Mouse (Mus musculus) E14TG2a.4 (cell line): ENCODE data around the gene Slc6a12.

ENCODE experiments used
- H3K27me3 ChIP-seq: 2 replicates; pipeline ENCODE4 v1.6.1; 2014; ENCODE audit warnings: low read length, control low read depth; ENCODE audit not compliant: insufficient read depth
- H3K36me3 ChIP-seq: 2 replicates; pipeline ENCODE4 v1.6.1; 2014; ENCODE audit warnings: low read length, control low read depth; ENCODE audit not compliant: insufficient read depth
- H3K4me1 ChIP-seq: replicated peaks from 2 replicates; pipeline ENCODE4 v1.6.1; 2014; ENCODE audit warnings: low read depth, low read length, control low read depth
- H3K4me3 ChIP-seq: replicated peaks from 2 replicates; pipeline ENCODE4 v1.5.1; 2014; ENCODE audit warnings: mild to moderate bottlenecking, low read length
- H3K9me3 ChIP-seq: 2 replicates; pipeline ENCODE4 v1.6.1; 2014; ENCODE audit warnings: low read length, control low read depth
- CTCF ChIP-seq: conservative IDR thresholded peaks from 2 replicates; pipeline ENCODE4 v1.5.1; 2014; ENCODE audit warnings: low read length
- NANOG ChIP-seq: IDR thresholded peaks from 2 replicates; pipeline ENCODE4 v1.6.1; 2014; ENCODE audit warnings: borderline replicate concordance, low read length, mixed read lengths
- POU5F1 ChIP-seq: IDR thresholded peaks from 2 replicates; pipeline ENCODE4 v1.6.1; 2014; ENCODE audit warnings: low read length, borderline replicate concordance

The Slc6a12 gene

GRCm38 (mm10) chr6:121343026-121343770, at the start of gene Slc6a12:
Slc6a12 (plus strand) TSS chr6:121343076.
- TF ChIP-seq POU5F1, result no peak
- TF ChIP-seq CTCF, result no peak
- no peak for TF ChIP-seq NANOG
- Histone ChIP-seq H3K9me3 (no peaks in the 10 kb centered on the region), H3K27me3 (peaks cover 31% of the 10 kb centered on the region), H3K4me3 (no peak within 1 kb of the TSS), H3K36me3 (no peaks in the 10 kb centered on the region), H3K4me1 (peaks cover 27% of the 10 kb centered on the region)

GRCm38 (mm10) chr6:121299317-121299716, 43.6 kb upstream of the Slc6a12 start:
- Histone ChIP-seq H3K36me3 (no peaks in the 10 kb centered on the region), H3K4me3 (no peak overlapping the region), H3K4me1 (peaks cover 11% of the 10 kb centered on the region), H3K9me3 (no peaks in the 10 kb centered on the region), H3K27me3 (peaks cover 25% of the 10 kb centered on the region)
- TF ChIP-seq CTCF, result no peak
- TF ChIP-seq NANOG, result no peak
- no peak for TF ChIP-seq POU5F1

- H3K4me3 ChIP-seq, result no peak within 1 kb of the TSS
- TF ChIP-seq NANOG (no peak), CTCF (no peak), POU5F1 (no peak)
- peaks cover 30% of the 10 kb centered on the region for H3K27me3 ChIP-seq
- H3K9me3 ChIP-seq, result no peaks in the 10 kb centered on the region
- H3K4me1 ChIP-seq, result peaks cover 11% of the 10 kb centered on the region
- H3K36me3 ChIP-seq, result no peaks in the 10 kb centered on the region
These were observed 42.9 kb upstream of the Slc6a12 start, which contains the start of gene Slc6a13 for GRCm38 (mm10) chr6:121299954-121300353. Slc6a13 (plus strand) TSS chr6:121300227.

- peaks cover 11% of the 10 kb centered on the region for H3K4me1 ChIP-seq
- H3K27me3 ChIP-seq, result peaks cover 32% of the 10 kb centered on the region
- no peak overlapping the region for H3K4me3 ChIP-seq
- no peaks in the 10 kb centered on the region for H3K36me3 ChIP-seq
- no peak for TF ChIP-seq CTCF
- no peak for TF ChIP-seq POU5F1
- no peak for TF ChIP-seq NANOG
- H3K9me3 ChIP-seq, result no peaks in the 10 kb centered on the region
These were observed 42.4 kb upstream of the Slc6a12 start for GRCm38 (mm10) chr6:121300504-121300903.

DNA sequence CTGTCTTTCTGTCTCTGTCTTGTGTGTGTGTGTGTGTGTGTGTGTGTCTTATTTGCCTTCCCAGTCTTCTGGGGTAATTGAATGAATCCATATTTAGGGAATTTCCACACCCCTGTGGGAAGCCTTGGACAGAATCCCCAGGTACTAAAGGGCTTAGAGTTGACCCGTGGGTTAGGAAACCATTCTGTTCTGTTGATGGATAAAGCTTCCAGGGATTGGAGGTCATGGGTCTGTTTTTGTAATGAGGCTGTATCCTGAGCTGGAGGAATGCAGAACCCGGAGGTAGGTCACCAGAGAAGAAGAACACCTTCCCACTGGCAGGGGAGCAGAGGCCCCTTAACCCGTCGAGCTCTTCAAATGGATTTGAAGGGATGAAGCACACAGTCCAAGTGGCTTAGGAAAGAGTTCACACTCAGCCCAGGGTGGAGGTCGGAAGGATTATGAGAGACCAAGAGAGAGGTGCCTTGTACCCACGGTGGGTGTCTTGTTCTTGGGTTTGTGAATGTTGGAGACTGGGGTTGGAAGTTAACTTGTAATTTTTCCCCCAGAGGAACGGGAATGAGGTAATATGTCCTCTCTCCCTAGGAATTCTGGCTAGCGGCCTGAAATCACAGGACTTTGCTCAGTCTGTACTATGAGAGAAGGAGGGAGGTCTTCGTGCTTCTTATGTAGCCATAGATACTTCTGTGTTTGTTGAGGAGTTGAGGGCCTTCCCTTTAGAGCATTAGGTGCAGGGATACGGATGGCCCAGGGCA, 39.2 kb upstream of the Slc6a12 start:
- H3K4me1 ChIP-seq, result peaks cover 11% of the 10 kb centered on the region
- no peaks in the 10 kb centered on the region for H3K9me3 ChIP-seq
- peaks cover 36% of the 10 kb centered on the region for H3K27me3 ChIP-seq
- TF ChIP-seq NANOG (no peak), POU5F1 (no peak), CTCF (no peak)
- no peaks in the 10 kb centered on the region for H3K36me3 ChIP-seq
- no peak overlapping the region for H3K4me3 ChIP-seq

DNA sequence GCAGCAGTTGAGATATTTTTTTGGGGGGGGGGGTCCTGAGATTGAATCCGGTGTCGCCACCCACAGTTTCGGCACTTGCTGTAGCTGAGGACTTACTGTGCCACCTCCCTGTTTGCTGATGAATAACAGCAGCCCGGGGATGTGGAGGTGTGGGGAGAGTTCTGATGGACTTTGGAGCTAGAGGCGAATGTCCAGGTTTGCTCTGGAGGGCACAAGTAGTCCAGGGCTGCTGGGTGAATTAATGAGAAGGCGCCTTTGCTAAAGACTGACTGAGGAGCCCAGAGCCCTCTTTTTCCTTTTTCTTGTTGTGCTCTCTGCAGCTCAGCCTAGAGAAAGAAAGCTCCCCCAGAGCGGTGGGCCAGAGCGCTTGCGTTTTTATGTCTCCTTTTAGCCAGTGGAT, 38.2 kb upstream of the Slc6a12 start:
- Histone ChIP-seq H3K4me1 (peaks cover 10% of the 10 kb centered on the region), H3K9me3 (no peaks in the 10 kb centered on the region), H3K36me3 (no peaks in the 10 kb centered on the region), H3K27me3 (peaks cover 36% of the 10 kb centered on the region), H3K4me3 (no peak overlapping the region)
- TF ChIP-seq POU5F1, result no peak

DNA sequence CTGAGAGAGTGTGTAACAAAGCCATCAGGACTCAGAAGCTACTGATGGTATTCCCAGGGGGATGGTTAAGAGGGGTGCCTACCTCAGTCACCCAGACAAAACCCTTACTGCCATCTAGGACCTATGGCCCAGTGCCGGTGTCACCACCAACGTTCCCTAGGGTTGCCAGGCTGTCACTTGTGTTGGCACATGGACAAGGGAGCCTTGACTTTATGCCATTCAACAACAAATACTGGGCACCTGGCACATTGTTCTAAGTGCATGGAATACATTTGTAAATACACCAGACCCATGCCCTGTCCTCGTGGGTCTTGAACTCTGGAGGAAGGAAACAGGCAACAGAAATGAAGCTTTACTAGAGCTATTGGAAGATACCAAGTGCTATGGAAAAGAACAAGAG, 37.3 kb upstream of the Slc6a12 start:
- Histone ChIP-seq H3K27me3 (peaks cover 32% of the 10 kb centered on the region), H3K9me3 (no peaks in the 10 kb centered on the region), H3K4me3 (no peak overlapping the region), H3K36me3 (no peaks in the 10 kb centered on the region), H3K4me1 (peaks cover 1% of the 10 kb centered on the region)
- no peak for TF ChIP-seq POU5F1
- no peak for TF ChIP-seq NANOG
- TF ChIP-seq CTCF, result no peak

- Histone ChIP-seq H3K4me3 (no peak overlapping the region), H3K27me3 (0 out of 2 replicates have a peak, but pooled peaks cover 5% of the 10 kb centered on the region), H3K4me1 (no peaks in the 10 kb centered on the region), H3K9me3 (no peaks in the 10 kb centered on the region), H3K36me3 (no peaks in the 10 kb centered on the region)
- TF ChIP-seq CTCF (no peak), NANOG (no peak), POU5F1 (no peak)
These were observed 31.9 kb upstream of the Slc6a12 start for GRCm38 (mm10) chr6:121310984-121311383.

GRCm38 (mm10) chr6:121319099-121319498, 23.8 kb upstream of the Slc6a12 start:
- Histone ChIP-seq H3K9me3 (no peaks in the 10 kb centered on the region), H3K4me3 (no peak overlapping the region), H3K36me3 (no peaks in the 10 kb centered on the region), H3K27me3 (no peaks in the 10 kb centered on the region), H3K4me1 (no peaks in the 10 kb centered on the region)
- TF ChIP-seq NANOG (no peak), POU5F1 (no peak), CTCF (no peak; the same call in 1 of the 2 replicates)
